ENCODE assay signal across 9 mouse cellular contexts in genomic region chr8:88792691-88793323, GRCm38 (mm10).
DNase-seq lines count a peak whose midpoint lies in the region; ATAC-seq lines count a peak whose summit lies in the region.
"Had no signal": no experiment of that assay in that cellular context is flagged by ENCODE, and none has a peak within 500 bp of the region (broad histone marks: within the 10 kb centered on the region; RNA-seq: fewer than 3 reads in every experiment).

No protein-coding gene starts in this region.

- no peaks in the 10 kb centered on the region for H3K36me3 ChIP-seq in kidney, embryonic 14.5 days (ENCODE audit: control insufficient read depth, insufficient read depth, low read length)
- H3K36me3 ChIP-seq in hindbrain, embryonic 11.5 days (ENCODE audit: control insufficient read depth, insufficient read depth, low read length), result no peaks in the 10 kb centered on the region
- H3K36me3 ChIP-seq in midbrain, embryonic 11.5 days (ENCODE audit: control insufficient read depth, insufficient read depth, low read length), result no peaks in the 10 kb centered on the region
- no peaks in the 10 kb centered on the region for H3K36me3 ChIP-seq in forebrain, embryonic 15.5 days

- peak; percentile 31 for DNase-seq in kidney, adult 11 months
- DNase-seq in 3T3-L1 (ENCODE audit: low read depth, low spot score), result peak; percentile 99
- DNase-seq in adrenal gland, adult 8-10 months, result peak; percentile 73
- DNase-seq in left cerebral cortex, adult 18-20 months (ENCODE audit: low spot score in 2 of 2), result peak; percentile 43 to 59
- DNase-seq in hindbrain, embryonic 11.5 days (ENCODE audit: low spot score), result no peak
- DNase-seq in midbrain, embryonic 11.5 days (ENCODE audit: low spot score, missing footprints), result no peak

- no peak overlapping the region for H3K4me2 ChIP-seq in kidney, embryonic 14.5 days (replicated peaks; ENCODE audit: low read depth, low read length)
- H3K4me2 ChIP-seq in hindbrain, embryonic 11.5 days (replicated peaks; ENCODE audit: low read depth, low read length), result no peak overlapping the region
- H3K4me2 ChIP-seq in midbrain, embryonic 11.5 days, result no peak overlapping the region
- no peak overlapping the region for H3K4me2 ChIP-seq in forebrain, embryonic 15.5 days (replicated peaks)

- no peak overlapping the region for H3K4me3 ChIP-seq in kidney, embryonic 14.5 days (ENCODE audit: low read length)
- no peak overlapping the region for H3K4me3 ChIP-seq in hindbrain, embryonic 11.5 days (ENCODE audit: low read depth, low read length)
- no peak overlapping the region for H3K4me3 ChIP-seq in midbrain, embryonic 11.5 days (ENCODE audit: low read depth, low read length)
- H3K4me3 ChIP-seq in forebrain, embryonic 15.5 days, result no peak overlapping the region

- 66% methylated on average over 8 of the region's 8 CpGs for WGBS in kidney, embryonic 14.5 days
- WGBS in hindbrain, embryonic 11.5 days, result 73% methylated on average over 8 of the region's 8 CpGs
- WGBS in midbrain, embryonic 11.5 days, result 81% methylated on average over 8 of the region's 8 CpGs
- 70% methylated on average over 8 of the region's 8 CpGs for WGBS in forebrain, embryonic 15.5 days

- no peak overlapping the region for H3K27ac ChIP-seq in kidney, embryonic 14.5 days (ENCODE audit: low read depth, low read length)
- no peak overlapping the region for H3K27ac ChIP-seq in hindbrain, embryonic 11.5 days (ENCODE audit: low read depth, low read length)
- no peak overlapping the region for H3K27ac ChIP-seq in midbrain, embryonic 11.5 days (ENCODE audit: low read depth, low read length)
- H3K27ac ChIP-seq in forebrain, embryonic 15.5 days (replicated peaks), result no peak overlapping the region
- H3K27ac ChIP-seq: liver, embryonic 14.5 days had no signal

- ATAC-seq in kidney, embryonic 14.5 days (ENCODE audit: low FRiP score, low TSS enrichment), result no peak
- ATAC-seq in hindbrain, embryonic 11.5 days (ENCODE audit: low FRiP score), result no peak
- ATAC-seq in midbrain, embryonic 11.5 days (ENCODE audit: low FRiP score), result no peak
- ATAC-seq in forebrain, embryonic 15.5 days (replicated peaks), result no peak

- no peaks in the 10 kb centered on the region for H3K9me3 ChIP-seq in kidney, embryonic 14.5 days (ENCODE audit: control insufficient read depth, low read length)
- no peaks in the 10 kb centered on the region for H3K9me3 ChIP-seq in hindbrain, embryonic 11.5 days (ENCODE audit: control insufficient read depth, low read length)
- no peaks in the 10 kb centered on the region for H3K9me3 ChIP-seq in midbrain, embryonic 11.5 days (ENCODE audit: control insufficient read depth, low read length)
- no peaks in the 10 kb centered on the region for H3K9me3 ChIP-seq in forebrain, embryonic 15.5 days

- H3K9ac ChIP-seq in kidney, embryonic 14.5 days (ENCODE audit: low read depth, low read length), result no peak overlapping the region
- no peak overlapping the region for H3K9ac ChIP-seq in hindbrain, embryonic 11.5 days (ENCODE audit: low read depth, low read length)
- no peak overlapping the region for H3K9ac ChIP-seq in midbrain, embryonic 11.5 days (ENCODE audit: low read length)
- no peak overlapping the region for H3K9ac ChIP-seq in forebrain, embryonic 15.5 days (replicated peaks)
- H3K9ac ChIP-seq: liver, embryonic 14.5 days had no signal

- H3K27me3 ChIP-seq in kidney, embryonic 14.5 days (ENCODE audit: control insufficient read depth, insufficient read depth, low read length), result no peaks in the 10 kb centered on the region
- no peaks in the 10 kb centered on the region for H3K27me3 ChIP-seq in hindbrain, embryonic 11.5 days (ENCODE audit: control insufficient read depth, insufficient read depth, low read length)
- H3K27me3 ChIP-seq in midbrain, embryonic 11.5 days (ENCODE audit: control insufficient read depth, insufficient read depth, low read length), result no peaks in the 10 kb centered on the region
- no peaks in the 10 kb centered on the region for H3K27me3 ChIP-seq in forebrain, embryonic 15.5 days

- H3K4me1 ChIP-seq in kidney, embryonic 14.5 days (ENCODE audit: control insufficient read depth, insufficient read depth, low read length), result no peaks in the 10 kb centered on the region
- H3K4me1 ChIP-seq in hindbrain, embryonic 11.5 days (replicated peaks; ENCODE audit: control insufficient read depth, insufficient read depth, low read length), result no peaks in the 10 kb centered on the region
- H3K4me1 ChIP-seq in midbrain, embryonic 11.5 days (ENCODE audit: control insufficient read depth, insufficient read depth, low read length), result no peaks in the 10 kb centered on the region
- peaks cover 17% of the 10 kb centered on the region for H3K4me1 ChIP-seq in forebrain, embryonic 15.5 days

Comparison
In these comparisons a context has a peak if more than half of its experiments do, and no peak if none do; other contexts are left out.
1. DNase-seq: peak in kidney, adult 11 months (single experiment), 3T3-L1 (single experiment), adrenal gland, adult 8-10 months (single experiment) and left cerebral cortex, adult 18-20 months (2 of 2); none in hindbrain, embryonic 11.5 days (single experiment) and midbrain, embryonic 11.5 days (single experiment).